Mouse (Mus musculus) lung, postnatal 0 days (tissue): ENCODE results near the gene Thra.

Experiments used
- CTCF ChIP-seq: IDR thresholded peaks from 2 replicates; pipeline ENCODE4 v1.5.1; 2016; ENCODE audit warnings: antibody characterized with exemption, mild to moderate bottlenecking
- EP300 ChIP-seq: IDR thresholded peaks from 2 replicates; pipeline ENCODE4 v1.6.1; 2016; ENCODE audit warnings: antibody characterized with exemption, mild to moderate bottlenecking, control low read depth

GRCm38 (mm10) chr11:98725926-98726506 lies 14.4 kb upstream of the Thra start:
- TF ChIP-seq EP300 (no peak), CTCF (no peak)
